Mouse (Mus musculus) limb, embryonic 10.5 days (tissue): ENCODE data around the gene Olfr97. TPM values are rescaled to one million over a fixed set of nuclear protein-coding genes. Genes with fewer than 3 reads are reported as not detected.

Experiments
- DNase-seq: peaks from one replicate; pipeline ENCODE4 v3.0.0-alpha.2; 2017; ENCODE audit warnings: low spot score
- H3K27ac ChIP-seq: fragments of 300-500 bp; sonication (generic); 2 replicates; pipeline ENCODE4 v1.5.1; 2016; ENCODE audit warnings: mild to moderate bottlenecking
- H3K27me3 ChIP-seq: fragments of 300-500 bp; sonication (generic); 2 replicates; pipeline ENCODE4 v1.6.1; 2016; ENCODE audit warnings: low read depth, mild to moderate bottlenecking; ENCODE audit not compliant: poor library complexity, severe bottlenecking
- H3K36me3 ChIP-seq: fragments of 300-500 bp; sonication (generic); 2 replicates; pipeline ENCODE4 v1.6.1; 2016; ENCODE audit warnings: mild to moderate bottlenecking, moderate library complexity
- H3K4me1 ChIP-seq: fragments of 300-500 bp; sonication (generic); 2 replicates; pipeline ENCODE4 v1.6.1; 2016
- H3K4me3 ChIP-seq: fragments of 300-500 bp; sonication (generic); 2 replicates; pipeline ENCODE4 v1.5.1; 2016; ENCODE audit warnings: mild to moderate bottlenecking, moderate library complexity
- H3K9me3 ChIP-seq: fragments of 300-500 bp; sonication (generic); replicated peaks from 2 replicates; pipeline ENCODE4 v1.6.1; 2016; ENCODE audit warnings: mild to moderate bottlenecking
- WGBS: fragments of 180-500 bp; shearing (Covaris S2); methylation state at CpG from one replicate; pipeline ENCODE4 v1.1.7; 2016; 5-methylcytosine and 5-hydroxymethylcytosine counted together
- polyA plus RNA-seq: library from polyadenylated mRNA; unstranded; fragments of >200 nt; fragmentation: Nextera tagmentation; extraction: Ambion mirVana; gene quantifications from 2 replicates; pipeline ENCODE4 v1.2.1, GENCODE M21; 2016

The Olfr97 gene
- polyA plus RNA-seq, 1 experiment from 2014 or later, result not detected

- no peaks in the 10 kb centered on the region for H3K27me3 ChIP-seq
- no peak for DNase-seq
- no peak overlapping the region for H3K27ac ChIP-seq
- no peak overlapping the region for H3K4me3 ChIP-seq
- H3K9me3 ChIP-seq, result no peaks in the 10 kb centered on the region
- H3K4me1 ChIP-seq, result no peaks in the 10 kb centered on the region
- no peaks in the 10 kb centered on the region for H3K36me3 ChIP-seq
- 49% methylated on average over 6 of the region's 6 CpGs for WGBS
These were observed 51.7 kb downstream of the Olfr97 start for GRCm38 (mm10) chr17:37185474-37185873.

Other genes starting within 250 kb of the Olfr97 start
- gene H2-M5, start 247.8 kb downstream of the Olfr97 start, polyA plus RNA-seq, result 0.55 and 1.2 TPM in 2 replicates
- gene Zfp57, start 236.2 kb downstream of the Olfr97 start, polyA plus RNA-seq, result 69.9 and 92.6 TPM in 2 replicates
- 0.08 and 0.20 TPM in 2 replicates for gene Mog, start 213.9 kb downstream of the Olfr97 start, polyA plus RNA-seq
- 6.6 and 9.0 TPM in 2 replicates for gene Gabbr1, start 191.4 kb downstream of the Olfr97 start, polyA plus RNA-seq
- 0.06 TPM in 1 of 2 replicates, not detected in the other for gene Olfr90, start 148.8 kb downstream of the Olfr97 start, polyA plus RNA-seq
- 0.05 TPM in 1 of 2 replicates, not detected in the other for gene Olfr91, start 139.1 kb downstream of the Olfr97 start, polyA plus RNA-seq
- gene Olfr92, start 117.2 kb downstream of the Olfr97 start, polyA plus RNA-seq, result not detected in 2 replicates
- not detected in 2 replicates for gene Olfr93, start 75.8 kb downstream of the Olfr97 start, polyA plus RNA-seq
- gene Ubd, start 43.4 kb downstream of the Olfr97 start, polyA plus RNA-seq, result not detected in 2 replicates
- not detected in 2 replicates for gene Olfr94, start 36.3 kb downstream of the Olfr97 start, polyA plus RNA-seq
- not detected in 2 replicates for gene Olfr95, start 24.2 kb downstream of the Olfr97 start, polyA plus RNA-seq
- gene Olfr96, start 17.2 kb downstream of the Olfr97 start, polyA plus RNA-seq, result not detected in 2 replicates
- not detected in 2 replicates for gene Olfr98, start 26.4 kb upstream of the Olfr97 start, polyA plus RNA-seq
- gene H2-M3, start 32.9 kb upstream of the Olfr97 start, polyA plus RNA-seq, result 0.64 and 0.74 TPM in 2 replicates
- gene Olfr99, start 46.1 kb upstream of the Olfr97 start, polyA plus RNA-seq, result not detected in 2 replicates
- not detected in 2 replicates for gene Olfr101, start 67.0 kb upstream of the Olfr97 start, polyA plus RNA-seq
- not detected in 2 replicates for gene Olfr102, start 79.7 kb upstream of the Olfr97 start, polyA plus RNA-seq
- not detected in 2 replicates for gene Olfr103, start 102.4 kb upstream of the Olfr97 start, polyA plus RNA-seq
- not detected in 2 replicates for gene Olfr104-ps, start 122.3 kb upstream of the Olfr97 start, polyA plus RNA-seq
- not detected in 2 replicates for gene Olfr105-ps, start 141.7 kb upstream of the Olfr97 start, polyA plus RNA-seq
- gene Olfr106-ps, start 153.1 kb upstream of the Olfr97 start, polyA plus RNA-seq, result not detected in 2 replicates
- not detected in 2 replicates for gene Olfr107, start 161.9 kb upstream of the Olfr97 start, polyA plus RNA-seq
- not detected in 2 replicates for gene Olfr108, start 208.2 kb upstream of the Olfr97 start, polyA plus RNA-seq
- gene Olfr109, start 221.6 kb upstream of the Olfr97 start, polyA plus RNA-seq, result not detected in 2 replicates
- gene H2-M2, start 246.2 kb upstream of the Olfr97 start, polyA plus RNA-seq, result not detected in 2 replicates